Mouse (Mus musculus) heart, embryonic 15.5 days (tissue): ENCODE measurements around the gene Agtpbp1. TPM values are rescaled to one million over a fixed set of nuclear protein-coding genes. Genes with fewer than 3 reads are reported as not detected.

Source experiments
- ATAC-seq: fragments of 200-750 bp; cut with Nextera tagmentation; replicated peaks from 2 replicates; pipeline ENCODE4 v1.8.0; 2017; ENCODE audit warnings: low read depth, moderate TSS enrichment; ENCODE audit not compliant: insufficient number of reproducible peaks, insufficient read depth, low FRiP score
- H3K27ac ChIP-seq: fragments of 300-500 bp; sonication (generic); 2 replicates; pipeline ENCODE4 v1.5.1; 2015; ENCODE audit warnings: mild to moderate bottlenecking, inconsistent platforms
- H3K27me3 ChIP-seq: fragments of 300-500 bp; sonication (generic); 2 replicates; pipeline ENCODE4 v1.6.1; 2015; ENCODE audit warnings: inconsistent platforms
- H3K36me3 ChIP-seq: fragments of 300-500 bp; sonication (generic); 2 replicates; pipeline ENCODE4 v1.6.1; 2015; ENCODE audit warnings: mild to moderate bottlenecking, inconsistent platforms
- H3K4me1 ChIP-seq: fragments of 300-500 bp; sonication (generic); replicated peaks from 2 replicates; pipeline ENCODE4 v1.6.1; 2015; ENCODE audit warnings: inconsistent platforms
- H3K4me2 ChIP-seq: fragments of 300-500 bp; sonication (generic); 2 replicates; pipeline ENCODE4 v1.6.1; 2015; ENCODE audit warnings: inconsistent platforms, mild to moderate bottlenecking, moderate library complexity
- H3K4me3 ChIP-seq: fragments of 300-500 bp; sonication (generic); 2 replicates; pipeline ENCODE4 v1.5.1; 2015; ENCODE audit warnings: mild to moderate bottlenecking, inconsistent platforms
- H3K9ac ChIP-seq: fragments of 300-500 bp; sonication (generic); 2 replicates; pipeline ENCODE4 v1.6.1; 2015; ENCODE audit warnings: mild to moderate bottlenecking, inconsistent platforms
- H3K9me3 ChIP-seq: fragments of 300-500 bp; sonication (generic); replicated peaks from 2 replicates; pipeline ENCODE4 v1.6.1; 2016; ENCODE audit warnings: inconsistent platforms
- WGBS: fragments of 180-500 bp; shearing (Covaris S2); methylation state at CpG from one replicate; pipeline ENCODE4 v1.1.7; 2015; ENCODE audit warnings: mixed read lengths; 5-methylcytosine and 5-hydroxymethylcytosine counted together
- polyA plus RNA-seq: library from polyadenylated mRNA; unstranded; fragments of >200 nt; fragmentation: Nextera tagmentation; extraction: Ambion mirVana; gene quantifications from 2 replicates; pipeline ENCODE4 v1.2.1, GENCODE M21; 2015

Agtpbp1 gene
- polyA plus RNA-seq, 1 experiment from 2014 or later, result 11.7 TPM

DNA sequence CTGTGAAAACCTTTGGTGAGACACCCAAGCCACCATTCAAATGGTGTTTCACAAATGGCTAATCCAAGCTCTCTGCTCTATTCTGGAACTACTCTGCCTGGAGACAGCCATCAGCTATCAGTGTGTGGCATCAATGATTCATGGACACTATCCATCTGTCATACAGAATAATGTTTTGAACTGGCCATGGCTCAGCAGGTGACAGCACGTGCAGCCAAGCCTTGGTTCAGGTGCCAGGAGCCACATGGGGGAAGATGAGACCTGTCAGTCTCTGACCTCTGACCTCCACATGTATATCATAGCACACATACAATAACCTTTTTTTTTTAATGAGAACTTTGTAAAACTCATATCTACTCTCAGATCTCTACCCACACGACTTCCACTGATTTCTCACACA is 32.3 kb downstream of the Agtpbp1 start:
- no peak overlapping the region for H3K27ac ChIP-seq
- H3K9ac ChIP-seq, result no peak overlapping the region
- no peak overlapping the region for H3K4me3 ChIP-seq
- H3K9me3 ChIP-seq, result no peaks in the 10 kb centered on the region
- no peaks in the 10 kb centered on the region for H3K36me3 ChIP-seq
- WGBS, result 63% methylated on average over 2 of the region's 2 CpGs
- H3K4me1 ChIP-seq, result peaks cover 20% of the 10 kb centered on the region
- H3K27me3 ChIP-seq, result no peaks in the 10 kb centered on the region
- ATAC-seq, result no peak
- H3K4me2 ChIP-seq, result no peak overlapping the region

DNA sequence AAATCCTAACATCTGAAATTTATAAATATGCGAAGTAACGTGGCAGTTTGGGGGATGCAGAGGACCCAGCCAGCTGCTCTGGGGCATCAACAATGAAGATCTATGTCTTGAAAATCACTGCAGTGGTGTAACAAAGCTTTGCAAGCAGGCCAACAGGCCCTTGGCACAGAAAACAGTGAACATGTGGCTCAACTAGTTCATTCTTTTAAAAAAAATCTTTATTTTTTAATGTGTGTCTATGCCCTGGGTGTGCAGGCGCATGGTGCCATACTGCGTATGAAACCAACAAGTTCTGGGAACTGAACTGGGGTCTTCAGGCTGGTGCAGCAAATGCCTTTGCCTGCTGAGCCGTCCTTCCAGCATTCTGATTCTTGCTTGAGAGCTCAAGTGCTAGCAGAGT is 32.7 kb downstream of the Agtpbp1 start:
- H3K27me3 ChIP-seq, result no peaks in the 10 kb centered on the region
- 94% methylated on average over 5 of the region's 5 CpGs for WGBS
- ATAC-seq, result no peak

DNA sequence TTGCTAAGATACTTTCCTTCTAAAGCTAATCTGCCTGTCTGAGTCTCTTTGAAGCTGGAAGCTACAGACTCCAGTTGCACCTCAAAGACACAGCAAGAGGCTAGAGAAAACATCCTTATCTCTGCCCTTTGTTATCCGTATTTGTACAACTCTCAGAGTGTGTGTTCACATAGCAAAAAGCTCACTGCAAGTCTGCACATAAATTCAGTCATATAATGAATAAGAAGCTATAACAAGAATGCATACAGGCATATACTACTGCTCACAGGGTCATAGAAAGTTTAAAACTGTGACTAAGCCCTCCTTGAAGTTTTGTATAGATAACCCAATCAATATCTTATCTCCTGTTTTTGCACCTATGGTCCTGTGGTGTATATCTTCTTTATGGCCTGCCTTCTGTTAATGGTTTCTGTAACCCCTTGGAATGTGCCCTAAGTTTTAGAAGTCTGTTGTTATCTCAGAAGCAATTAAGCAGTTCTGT is 35.7 kb downstream of the Agtpbp1 start:
- Histone ChIP-seq H3K9me3 (no peaks in the 10 kb centered on the region), H3K27ac (no peak overlapping the region), H3K9ac (no peak overlapping the region), H3K4me2 (no peak overlapping the region), H3K36me3 (no peaks in the 10 kb centered on the region), H3K4me1 (peaks cover 28% of the 10 kb centered on the region), H3K4me3 (no peak overlapping the region), H3K27me3 (no peaks in the 10 kb centered on the region)
- 15% methylated on average over 1 of the region's 1 CpGs for WGBS
- no peak for ATAC-seq

More for the DNA sequence above, 32.7 kb downstream of the Agtpbp1 start:
- H3K27ac ChIP-seq, result no peak overlapping the region
- H3K4me3 ChIP-seq, result no peak overlapping the region
- H3K4me2 ChIP-seq, result no peak overlapping the region
- H3K9ac ChIP-seq, result no peak overlapping the region
- no peaks in the 10 kb centered on the region for H3K36me3 ChIP-seq
- peaks cover 22% of the 10 kb centered on the region for H3K4me1 ChIP-seq
- H3K9me3 ChIP-seq, result no peaks in the 10 kb centered on the region

DNA sequence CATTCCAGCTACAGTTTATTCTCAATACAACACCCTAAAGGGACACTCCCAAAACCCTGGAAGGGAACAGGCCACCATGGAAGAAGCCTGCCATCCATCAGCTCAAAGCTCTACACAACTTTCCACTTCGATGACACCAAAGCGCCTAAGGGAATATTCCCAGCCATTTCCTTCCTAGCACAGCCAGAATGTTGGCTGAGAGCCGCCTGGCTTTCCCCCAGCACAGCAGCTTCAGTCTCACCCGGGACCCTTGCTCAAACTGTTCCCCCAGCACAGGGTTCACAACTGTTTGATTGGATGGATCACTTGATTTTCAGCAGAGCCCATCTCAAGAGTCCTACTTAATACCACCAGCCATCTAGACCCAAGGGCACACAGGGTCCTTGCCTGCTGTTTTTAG is 37.3 kb downstream of the Agtpbp1 start:
- H3K36me3 ChIP-seq, result no peaks in the 10 kb centered on the region
- peaks cover 28% of the 10 kb centered on the region for H3K4me1 ChIP-seq
- H3K9ac ChIP-seq, result no peak overlapping the region
- H3K9me3 ChIP-seq, result no peaks in the 10 kb centered on the region
- H3K4me2 ChIP-seq, result no peak overlapping the region
- H3K27me3 ChIP-seq, result no peaks in the 10 kb centered on the region
- WGBS, result 53% methylated on average over 4 of the region's 4 CpGs
- peak overlapping the region; percentile 48 for H3K27ac ChIP-seq
- H3K4me3 ChIP-seq, result no peak overlapping the region
- no peak for ATAC-seq

DNA sequence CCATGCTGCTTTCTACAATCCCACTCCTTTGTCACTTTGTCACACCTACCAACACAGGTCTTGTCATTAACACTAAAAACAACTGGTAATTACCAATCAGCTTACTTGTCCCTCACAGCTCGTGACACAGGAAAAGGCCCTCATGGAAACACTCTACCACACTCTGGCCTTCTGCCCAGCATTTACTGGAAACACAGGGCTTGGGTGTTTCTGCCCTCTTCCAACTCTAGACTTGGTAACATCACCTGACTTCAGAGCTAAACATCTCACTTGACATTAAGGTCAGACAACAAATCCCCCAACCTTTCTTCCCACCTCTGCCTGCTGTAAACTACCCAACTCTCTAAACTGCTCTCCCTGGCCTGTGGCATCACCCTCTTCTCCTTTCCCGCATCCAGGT is 37.9 kb downstream of the Agtpbp1 start:
- Histone ChIP-seq H3K27ac (peak overlapping the region; percentile 48), H3K4me1 (peaks cover 28% of the 10 kb centered on the region), H3K4me3 (no peak overlapping the region), H3K27me3 (no peaks in the 10 kb centered on the region), H3K9ac (no peak overlapping the region), H3K4me2 (no peak overlapping the region), H3K36me3 (no peaks in the 10 kb centered on the region), H3K9me3 (no peaks in the 10 kb centered on the region)
- 57% methylated on average over 2 of the region's 2 CpGs for WGBS
- no peak for ATAC-seq

DNA sequence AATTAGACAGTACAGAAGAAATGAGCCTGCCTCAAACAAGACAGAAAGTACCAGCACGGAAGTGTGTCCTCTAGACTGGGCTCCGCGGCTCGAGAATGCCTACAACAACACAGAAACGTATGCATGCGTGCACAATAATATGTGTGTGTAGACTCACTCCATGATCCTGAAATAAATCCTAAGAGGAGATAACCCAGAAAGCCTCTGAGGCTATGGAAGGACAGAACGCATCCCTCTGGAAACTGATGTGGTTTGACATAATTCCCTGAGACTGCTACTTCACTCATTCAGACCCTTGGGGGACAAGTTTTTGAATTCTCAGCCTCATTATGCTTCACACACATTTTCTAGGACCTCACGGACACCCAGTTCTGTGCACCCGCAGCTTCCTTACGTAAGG is 42.6 kb downstream of the Agtpbp1 start:
- Histone ChIP-seq H3K27ac (no peak overlapping the region), H3K9me3 (no peaks in the 10 kb centered on the region; the same call in 1 of the 2 replicates), H3K4me2 (no peak overlapping the region), H3K4me3 (no peak overlapping the region), H3K9ac (no peak overlapping the region), H3K4me1 (peaks cover 21% of the 10 kb centered on the region), H3K27me3 (no peaks in the 10 kb centered on the region), H3K36me3 (no peaks in the 10 kb centered on the region)
- 89% methylated on average over 10 of the region's 10 CpGs for WGBS
- ATAC-seq, result no peak

DNA sequence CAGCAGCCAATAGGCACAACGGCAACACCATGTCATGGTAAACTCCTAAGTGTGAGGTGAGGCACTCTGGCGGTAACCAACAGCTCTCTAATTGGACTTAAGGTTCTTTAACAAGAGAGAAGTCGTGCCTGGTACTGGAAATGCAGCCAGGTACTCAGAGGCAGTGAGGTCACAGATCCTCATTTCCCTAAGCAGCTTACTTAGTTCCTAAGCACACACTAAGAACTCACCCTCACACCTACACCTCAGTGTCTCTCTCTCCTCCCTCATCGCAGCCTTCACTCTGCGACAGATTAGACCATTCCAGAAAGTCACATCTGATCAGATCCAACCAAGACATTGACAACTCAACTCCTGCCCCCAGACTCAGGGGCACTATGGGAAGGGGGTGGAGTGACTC is 45.0 kb downstream of the Agtpbp1 start:
- Histone ChIP-seq H3K4me3 (no peak overlapping the region), H3K9me3 (no peaks in the 10 kb centered on the region; the same call in 1 of the 2 replicates), H3K27ac (no peak overlapping the region), H3K4me2 (no peak overlapping the region), H3K36me3 (no peaks in the 10 kb centered on the region), H3K27me3 (no peaks in the 10 kb centered on the region), H3K4me1 (peaks cover 3% of the 10 kb centered on the region), H3K9ac (no peak overlapping the region)
- 83% methylated on average over 5 of the region's 5 CpGs for WGBS
- no peak for ATAC-seq

DNA sequence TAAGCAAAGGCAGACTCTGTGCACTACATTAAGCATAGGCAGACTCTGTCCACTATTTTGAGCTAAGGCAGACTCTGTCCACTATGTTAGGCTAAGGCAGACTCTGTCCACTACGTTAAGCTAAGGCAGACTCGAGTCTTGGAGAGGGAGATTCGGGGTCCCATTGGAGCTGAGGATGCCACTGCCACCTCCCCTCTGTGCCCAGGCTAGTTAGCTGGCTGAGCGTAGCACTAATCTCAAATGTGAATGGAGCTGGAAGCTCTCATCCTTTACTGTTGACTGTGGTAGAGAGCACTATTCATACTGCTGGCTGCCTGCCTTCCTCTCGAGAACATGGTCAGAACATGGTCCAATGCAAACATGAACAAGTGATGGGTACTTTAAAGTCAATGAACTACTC is 46.4 kb downstream of the Agtpbp1 start:
- H3K27ac ChIP-seq, result no peak overlapping the region
- H3K4me1 ChIP-seq, result no peaks in the 10 kb centered on the region
- no peaks in the 10 kb centered on the region for H3K36me3 ChIP-seq
- no peak overlapping the region for H3K4me3 ChIP-seq
- H3K4me2 ChIP-seq, result no peak overlapping the region
- H3K9ac ChIP-seq, result no peak overlapping the region
- H3K27me3 ChIP-seq, result no peaks in the 10 kb centered on the region
- 85% methylated on average over 5 of the region's 5 CpGs for WGBS
- no peak for ATAC-seq
- no peaks in the 10 kb centered on the region; the same call in 1 of the 2 replicates for H3K9me3 ChIP-seq

DNA sequence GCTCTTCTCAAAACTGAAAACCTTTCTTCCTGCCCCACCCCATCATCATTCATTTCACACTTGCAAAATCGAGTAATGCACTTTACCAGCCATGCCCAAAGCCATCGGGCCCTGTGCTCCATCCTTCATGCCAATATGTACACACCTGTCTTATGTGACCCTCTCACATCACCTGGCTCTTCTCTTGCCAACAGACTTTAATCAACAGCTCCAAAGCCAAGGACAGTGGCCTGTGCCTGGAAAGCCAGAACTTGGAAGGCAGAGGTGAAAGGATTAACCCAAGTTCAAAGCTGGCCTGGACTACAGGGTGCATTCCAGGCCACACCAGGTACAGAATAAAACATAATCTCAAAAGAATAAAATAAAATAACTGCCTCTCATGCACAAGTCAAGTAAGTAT is 48.4 kb downstream of the Agtpbp1 start:
- H3K9ac ChIP-seq, result no peak overlapping the region
- H3K4me1 ChIP-seq, result no peaks in the 10 kb centered on the region
- no peaks in the 10 kb centered on the region for H3K27me3 ChIP-seq
- peaks cover 10% of the 10 kb centered on the region; the same call in 1 of the 2 replicates for H3K36me3 ChIP-seq
- WGBS, result 72% methylated on average over 2 of the region's 2 CpGs
- H3K9me3 ChIP-seq, result no peaks in the 10 kb centered on the region; the same call in 1 of the 2 replicates
- H3K4me2 ChIP-seq, result no peak overlapping the region
- no peak overlapping the region for H3K27ac ChIP-seq
- H3K4me3 ChIP-seq, result no peak overlapping the region
- no peak for ATAC-seq

DNA sequence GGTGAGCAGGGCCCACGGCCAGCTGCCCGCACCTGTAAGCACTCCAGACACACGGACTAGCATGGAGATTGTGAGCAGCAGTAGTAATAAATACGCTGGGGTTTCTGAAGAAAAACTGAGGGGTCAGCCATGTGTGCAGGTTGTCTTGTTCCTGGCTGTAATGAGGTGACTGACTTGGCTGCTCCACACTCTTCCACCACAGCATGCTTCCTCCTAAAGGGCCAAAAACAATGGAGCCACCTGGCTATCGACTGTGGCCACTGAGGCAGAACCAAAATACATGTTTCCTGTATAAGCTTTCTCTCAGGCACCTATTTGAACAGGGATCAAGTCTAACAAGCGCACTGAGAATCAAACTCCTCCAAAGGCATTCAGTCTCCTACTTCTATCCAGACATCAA is 49.3 kb downstream of the Agtpbp1 start:
- Histone ChIP-seq H3K9ac (no peak overlapping the region), H3K36me3 (peaks cover 10% of the 10 kb centered on the region; the same call in 1 of the 2 replicates), H3K4me2 (no peak overlapping the region), H3K4me1 (no peaks in the 10 kb centered on the region), H3K4me3 (no peak overlapping the region), H3K9me3 (no peaks in the 10 kb centered on the region; the same call in 1 of the 2 replicates), H3K27ac (no peak overlapping the region), H3K27me3 (no peaks in the 10 kb centered on the region)
- no peak for ATAC-seq
- 86% methylated on average over 6 of the region's 6 CpGs for WGBS

DNA sequence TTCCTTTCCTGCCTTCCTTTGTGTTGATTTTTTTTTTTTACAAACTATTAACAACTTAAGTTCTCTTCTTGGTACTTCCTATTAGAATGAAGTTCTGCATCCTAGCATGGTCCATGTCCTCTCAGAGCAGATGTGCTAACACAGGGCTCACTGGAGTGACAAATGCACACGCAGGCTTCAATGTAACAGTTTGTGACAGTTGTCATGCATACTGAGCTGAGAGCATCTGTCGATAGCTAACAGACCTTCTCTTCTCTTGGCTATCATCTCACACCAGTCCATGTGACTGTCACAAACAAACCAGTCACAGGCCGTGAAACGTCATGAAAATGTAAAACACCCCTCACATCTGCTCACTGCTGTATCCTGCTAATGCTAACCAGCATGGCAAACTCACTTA is 50.7 kb downstream of the Agtpbp1 start:
- Histone ChIP-seq H3K27me3 (no peaks in the 10 kb centered on the region), H3K9me3 (no peaks in the 10 kb centered on the region; the same call in 1 of the 2 replicates), H3K36me3 (peaks cover 10% of the 10 kb centered on the region; the same call in 1 of the 2 replicates), H3K27ac (no peak overlapping the region), H3K9ac (no peak overlapping the region), H3K4me1 (no peaks in the 10 kb centered on the region), H3K4me2 (no peak overlapping the region), H3K4me3 (no peak overlapping the region)
- 69% methylated on average over 4 of the region's 4 CpGs for WGBS
- ATAC-seq, result no peak

DNA sequence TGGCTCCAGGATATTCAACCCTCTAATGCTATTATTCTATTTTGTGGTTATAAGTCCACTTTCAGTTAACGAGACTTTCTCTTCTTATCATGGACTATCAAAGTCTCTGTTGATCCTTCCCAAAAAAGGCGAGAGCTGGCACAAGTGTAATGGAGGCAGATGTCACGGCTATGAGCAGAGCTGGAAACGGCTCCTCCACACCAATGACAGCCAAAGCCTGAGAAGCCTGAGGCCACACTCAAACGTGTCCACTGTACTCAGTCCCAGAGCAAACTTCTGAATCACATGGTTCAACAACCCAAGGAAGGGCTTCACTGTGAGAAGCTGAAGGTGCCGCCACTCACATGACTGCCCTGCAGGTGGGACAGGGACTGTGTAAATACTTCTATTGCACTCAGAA is 51.7 kb downstream of the Agtpbp1 start:
- WGBS, result 76% methylated on average over 6 of the region's 6 CpGs
- Histone ChIP-seq H3K4me2 (no peak overlapping the region), H3K9me3 (no peaks in the 10 kb centered on the region; the same call in 1 of the 2 replicates), H3K27ac (no peak overlapping the region), H3K9ac (no peak overlapping the region), H3K4me1 (no peaks in the 10 kb centered on the region), H3K36me3 (peaks cover 10% of the 10 kb centered on the region; the same call in 1 of the 2 replicates), H3K27me3 (no peaks in the 10 kb centered on the region), H3K4me3 (no peak overlapping the region)
- no peak for ATAC-seq
